Mouse (Mus musculus): Measurements from ENCODE around the gene Itga7.

Gene Itga7

GRCm38 (mm10) chr10:128933574-128933973 is at the start of gene Itga7:
Itga7 (plus strand) TSS chr10:128933818.
- in situ Hi-C loops (cut with MboI), result no loop called here

- in situ Hi-C loops (cut with MboI), result loop anchor here (5.0 kb wide), 1 partner anchor 52 kb away; no protein-coding TSS in a partner anchor
These were observed 44.4 kb upstream of the Itga7 start for GRCm38 (mm10) chr10:128888941-128889827.

- in situ Hi-C loops (cut with MboI), result loop anchor here (5.0 to 10.0 kb wide), 2 partner anchors 53 to 125 kb away; no protein-coding TSS in a partner anchor
These were observed 43.8 kb upstream of the Itga7 start for GRCm38 (mm10) chr10:128889846-128890245.

DNA sequence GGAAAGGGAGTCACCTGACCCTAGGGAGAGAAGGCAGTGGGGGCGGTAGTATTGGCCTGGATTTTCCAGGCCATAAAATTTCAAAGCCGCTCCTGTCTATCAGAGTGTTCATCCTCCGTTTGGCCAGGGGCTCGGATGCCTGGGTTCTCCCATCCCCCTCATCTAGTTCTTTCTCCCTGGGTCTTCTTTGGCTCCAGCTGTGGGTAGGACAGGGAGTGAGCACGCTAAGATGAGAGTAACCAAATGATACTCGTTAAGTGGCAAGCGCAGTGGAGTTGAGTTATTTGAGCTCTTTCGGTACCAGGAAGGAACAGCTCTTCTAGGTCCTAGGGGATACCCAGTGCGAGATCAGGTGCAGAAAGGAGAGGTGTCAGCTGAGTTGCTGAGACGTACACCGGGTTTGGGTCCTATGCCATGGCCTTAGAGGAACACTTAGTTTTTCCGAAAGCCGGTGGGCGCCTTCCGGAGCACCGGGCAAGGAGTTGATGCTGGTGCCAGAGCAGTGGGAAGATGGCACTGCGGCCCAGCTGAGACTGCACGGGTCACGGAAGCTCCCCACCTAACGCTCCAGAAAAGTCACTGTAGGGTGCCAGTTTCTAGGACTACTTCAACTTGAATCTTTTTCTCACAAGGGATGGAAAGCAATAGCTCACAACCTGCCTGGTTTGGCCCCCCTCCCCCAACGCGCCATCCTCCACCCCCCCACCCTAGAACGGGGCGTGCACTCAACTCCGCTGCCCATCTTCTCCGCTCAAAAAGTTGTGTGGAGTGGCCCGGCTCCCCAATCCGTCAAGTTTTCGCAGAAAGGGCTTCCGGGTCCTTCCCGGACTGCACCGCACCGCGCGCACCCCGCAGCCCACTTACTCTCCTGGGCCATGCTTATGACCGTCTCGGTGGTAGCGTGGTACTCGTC is 43.0 kb upstream of the Itga7 start:
- in situ Hi-C loops (cut with MboI), result loop anchor here (10.0 kb wide), 1 partner anchor 126 kb away; no protein-coding TSS in a partner anchor

DNA sequence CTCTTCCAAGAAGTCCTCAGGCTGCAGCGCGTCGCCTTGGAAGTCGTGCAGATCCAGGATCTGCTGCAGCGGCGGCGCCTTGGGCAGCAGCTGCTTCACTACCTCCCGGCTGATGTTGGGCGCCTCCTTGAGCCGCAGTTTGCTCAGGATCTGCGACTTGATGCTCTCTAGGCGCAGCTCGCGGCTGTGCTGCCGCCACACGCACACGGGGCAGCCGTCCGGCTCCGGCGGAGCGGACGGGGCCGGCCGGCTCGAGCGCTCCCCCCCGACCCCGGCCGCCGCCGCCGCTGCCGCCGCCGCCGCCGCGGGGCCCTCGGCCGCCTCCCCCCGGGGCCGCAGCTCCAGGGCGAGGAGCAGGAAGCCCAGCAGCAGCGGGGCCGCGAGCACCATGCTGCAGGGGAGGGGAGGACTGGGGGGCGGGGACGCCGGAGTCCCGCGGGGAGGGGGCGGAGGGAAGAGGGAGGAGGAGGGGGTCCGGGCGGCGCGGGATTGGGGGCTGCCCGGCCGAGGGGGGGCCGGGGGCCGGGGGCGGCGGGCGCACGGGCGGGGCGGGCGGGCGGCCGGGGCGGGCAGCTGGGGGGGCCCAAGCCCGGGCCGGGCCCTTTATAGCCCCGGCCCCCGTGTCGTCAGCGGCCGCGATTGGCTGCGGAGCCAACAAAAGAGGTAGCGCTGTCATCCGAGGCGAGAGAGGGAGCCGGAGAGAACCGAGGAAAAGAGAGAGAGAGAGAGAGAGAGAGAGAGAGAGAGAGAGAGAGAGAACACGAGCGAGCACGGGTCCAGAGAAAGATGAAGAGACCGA is 42.1 kb upstream of the Itga7 start, which contains the start of gene Gdf11:
TSS of gene Gdf11 (minus strand) at position 423 of the 799 bp plus-strand sequence.
- in situ Hi-C loops (cut with MboI), result loop anchor here (10.0 kb wide), 1 partner anchor 127 kb away; no protein-coding TSS in a partner anchor

GRCm38 (mm10) chr10:128892246-128892645 is 41.4 kb upstream of the Itga7 start:
- in situ Hi-C loops (cut with MboI), result loop anchor here (10.0 kb wide), 1 partner anchor 127 kb away; no protein-coding TSS in a partner anchor

- in situ Hi-C loops (cut with MboI), result loop anchor here (10.0 kb wide), 1 partner anchor 131 kb away; no protein-coding TSS in a partner anchor
These were observed 38.2 kb upstream of the Itga7 start for GRCm38 (mm10) chr10:128895437-128895836.

DNA sequence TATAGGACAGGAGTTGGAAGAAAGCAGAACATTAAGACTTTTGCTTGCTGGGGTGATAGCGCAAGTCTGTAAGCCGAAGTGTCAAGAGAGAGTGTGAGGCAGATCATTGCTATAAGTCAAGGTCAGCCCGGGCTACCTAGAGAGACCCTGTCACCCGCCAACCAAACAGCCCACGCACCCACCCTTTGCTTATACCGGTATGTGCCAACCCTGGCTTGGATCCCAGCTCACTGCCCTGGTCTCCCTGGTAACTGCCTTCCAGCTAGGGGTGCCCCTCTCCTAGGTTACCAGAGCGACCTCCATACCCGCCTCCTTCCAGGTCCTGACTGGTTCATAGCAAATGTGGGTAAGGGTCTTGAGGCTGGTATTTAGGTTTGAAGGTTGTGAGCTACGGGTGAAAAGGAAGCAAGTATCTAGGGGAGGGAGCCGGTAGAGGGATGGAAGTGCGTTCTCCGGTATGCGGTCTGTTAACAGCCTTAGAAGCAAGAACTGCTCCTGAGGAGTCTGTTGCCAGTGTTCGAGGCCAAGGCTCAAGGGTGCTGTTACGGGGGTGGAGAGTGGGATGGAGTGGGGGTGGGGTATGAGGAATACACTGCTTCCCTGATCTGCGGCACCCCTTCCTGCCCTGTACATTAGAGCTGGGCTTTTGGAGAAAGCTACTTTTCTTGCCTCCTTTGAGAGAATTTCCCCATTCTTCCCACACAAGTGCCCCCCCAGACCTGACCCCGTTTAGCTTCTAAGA is 37.5 kb upstream of the Itga7 start:
- in situ Hi-C loops (cut with MboI), result loop anchor here (10.0 kb wide), 1 partner anchor 131 kb away; no protein-coding TSS in a partner anchor

- in situ Hi-C loops (cut with MboI), result loop anchor here (10.0 kb wide), 1 partner anchor 132 kb away; no protein-coding TSS in a partner anchor
These were observed 36.8 kb upstream of the Itga7 start for GRCm38 (mm10) chr10:128896807-128897206.

DNA sequence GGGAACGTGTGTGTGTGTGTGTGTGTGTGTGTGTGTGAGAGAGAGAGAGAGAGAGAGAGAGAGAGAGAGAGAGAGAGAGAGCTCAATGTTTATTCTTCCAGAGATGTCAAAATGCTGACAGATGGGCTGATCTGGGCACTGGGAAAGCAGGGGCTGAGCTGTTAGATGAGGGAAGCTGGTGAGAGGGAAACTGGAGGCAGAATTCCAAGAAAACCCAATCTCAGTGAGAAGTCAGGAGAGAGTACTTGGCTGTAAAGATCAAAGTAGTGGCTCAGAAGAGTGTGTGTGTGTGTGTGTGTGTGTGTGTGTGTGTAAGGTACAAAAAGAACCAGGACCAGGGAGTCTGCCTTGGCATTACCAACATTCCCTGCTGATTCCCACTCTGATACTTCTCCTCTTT is 36.1 kb upstream of the Itga7 start:
- in situ Hi-C loops (cut with MboI), result loop anchor here (10.0 kb wide), 1 partner anchor 133 kb away; no protein-coding TSS in a partner anchor

DNA sequence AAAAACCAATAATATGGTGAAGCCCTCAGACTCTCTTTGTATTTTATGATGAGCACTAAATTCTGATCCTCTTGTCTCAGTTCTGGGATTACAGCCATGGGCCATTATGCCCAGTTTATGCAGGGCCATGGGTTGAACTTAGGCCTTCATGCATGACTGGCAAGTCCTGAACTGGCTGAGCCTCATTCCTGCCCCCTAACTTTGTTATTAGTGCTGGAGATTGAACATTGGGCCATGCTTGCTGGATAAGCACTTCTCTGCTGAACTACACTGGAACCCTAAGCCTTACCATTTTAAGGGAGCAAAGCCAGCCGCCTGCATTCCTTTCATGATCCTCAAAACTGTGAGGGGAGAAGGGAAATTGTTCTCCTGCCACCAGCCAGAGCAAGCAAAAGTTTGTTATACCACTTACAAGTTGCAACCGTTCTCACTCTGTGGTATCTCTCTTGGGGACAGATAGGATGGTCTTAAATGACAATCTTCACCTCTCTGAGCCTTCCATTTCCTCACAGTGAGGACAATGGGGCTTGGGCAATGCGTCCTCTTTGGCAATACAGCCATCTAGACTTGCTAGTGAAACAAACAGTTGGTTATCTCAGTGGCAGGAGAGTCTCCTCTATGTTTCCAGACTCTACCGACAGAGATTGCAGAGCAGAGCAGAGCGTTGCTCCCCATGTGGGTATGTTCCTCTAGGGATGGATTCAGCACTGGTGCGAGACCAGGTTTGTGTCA is 33.7 kb upstream of the Itga7 start:
- in situ Hi-C loops (cut with MboI), result loop anchor here (10.0 kb wide), 1 partner anchor 135 kb away; no protein-coding TSS in a partner anchor

DNA sequence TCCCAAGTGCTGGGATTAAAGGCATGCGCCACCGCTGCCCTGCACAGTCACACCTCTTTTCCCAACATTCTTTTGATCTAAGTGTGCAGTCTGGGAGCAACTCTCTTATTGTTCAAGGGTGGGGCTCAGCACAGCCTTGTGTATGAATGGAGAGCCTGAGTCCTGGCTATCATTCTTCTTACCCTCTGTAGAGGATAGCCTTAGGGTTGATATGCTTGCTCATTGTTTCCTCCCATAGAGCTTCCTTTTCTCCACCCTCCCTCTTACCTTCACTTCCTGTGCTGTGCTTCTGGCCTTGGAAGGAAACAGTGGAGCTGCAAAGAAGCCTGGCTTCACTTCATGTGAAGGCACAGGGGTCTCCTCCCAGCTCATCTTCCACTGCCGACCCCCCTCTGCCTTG is 32.9 kb upstream of the Itga7 start, which contains the start of gene Cd63:
TSS of gene Cd63 (plus strand) at position 292 of the 400 bp plus-strand sequence.
- in situ Hi-C loops (cut with MboI), result no loop called here

DNA sequence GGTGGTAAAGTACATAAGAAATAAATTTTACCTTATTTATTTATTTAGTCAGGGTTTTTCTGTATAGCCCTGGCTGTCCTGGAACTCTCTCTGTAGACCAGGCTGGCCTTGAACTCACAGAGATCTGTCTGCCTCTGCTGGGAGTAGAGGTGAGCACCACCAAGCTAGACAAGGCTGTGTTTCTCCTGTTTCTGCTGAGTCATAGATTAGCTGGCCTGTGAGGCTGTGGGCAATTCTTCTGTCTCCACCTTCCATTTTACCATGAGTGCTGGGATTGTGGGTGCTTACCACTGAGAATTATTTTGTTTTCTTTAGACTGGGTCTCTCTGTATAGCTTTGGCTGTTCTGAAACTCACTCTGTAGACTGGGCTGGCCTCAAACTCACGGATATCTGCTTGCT is 32.2 kb upstream of the Itga7 start:
- in situ Hi-C loops (cut with MboI), result no loop called here

- in situ Hi-C loops (cut with MboI), result no loop called here
These were observed 31.1 kb upstream of the Itga7 start for GRCm38 (mm10) chr10:128902409-128902988.

- in situ Hi-C loops (cut with MboI), result no loop called here
These were observed 28.8 kb upstream of the Itga7 start for GRCm38 (mm10) chr10:128904812-128905211.

DNA sequence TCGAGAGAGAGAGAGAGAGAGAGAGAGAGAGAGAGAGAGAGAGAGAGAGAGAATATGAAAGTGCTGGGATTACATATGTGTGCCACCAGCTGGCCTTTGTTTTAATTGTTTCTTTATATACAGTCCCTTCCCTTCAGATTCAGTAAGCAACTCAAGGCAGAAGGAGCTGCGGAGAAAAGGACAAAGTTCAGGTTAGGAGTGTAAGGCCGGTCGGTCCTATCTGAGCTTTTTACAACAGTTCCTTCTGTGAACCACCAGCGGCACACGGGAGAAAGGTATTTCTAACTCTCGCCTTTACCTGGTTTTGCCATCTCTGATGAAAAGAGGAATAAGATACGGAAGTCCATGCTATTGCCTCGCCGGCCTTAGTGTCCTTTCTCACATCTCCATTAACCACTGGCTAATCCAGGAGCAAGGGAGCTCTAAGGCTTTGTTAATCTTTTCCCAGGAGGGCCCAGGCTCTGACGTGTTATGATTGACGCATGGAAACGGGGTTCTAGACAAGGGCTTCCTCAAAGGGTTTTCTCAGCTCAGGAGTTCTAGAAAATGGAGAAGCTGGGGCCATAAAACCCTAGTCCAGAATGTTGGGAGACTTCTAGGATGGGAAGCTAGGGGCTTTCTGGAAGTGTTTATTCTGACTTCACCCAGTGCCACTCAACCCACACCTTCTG is 24.7 kb upstream of the Itga7 start:
- in situ Hi-C loops (cut with MboI), result no loop called here

GRCm38 (mm10) chr10:128909567-128910028 is 24.0 kb upstream of the Itga7 start:
- in situ Hi-C loops (cut with MboI), result no loop called here

Measured in mature B cell (primary cell).